Mouse (Mus musculus) embryonic fibroblast, embryonic 13.5 days (primary cell): Measurements from ENCODE around the gene Otulin.

Experiments used
- CTCF ChIP-seq: IDR thresholded peaks from 2 replicates; pipeline ENCODE4 v1.5.1; 2011; ENCODE audit warnings: mild to moderate bottlenecking, control low read depth, low read length, moderate library complexity, borderline replicate concordance; ENCODE audit not compliant: insufficient read depth
- POLR2A ChIP-seq: IDR thresholded peaks from 2 replicates; pipeline ENCODE4 v1.6.1; 2011; ENCODE audit warnings: low read depth, mild to moderate bottlenecking, control low read depth, low read length, moderate library complexity

DNA sequence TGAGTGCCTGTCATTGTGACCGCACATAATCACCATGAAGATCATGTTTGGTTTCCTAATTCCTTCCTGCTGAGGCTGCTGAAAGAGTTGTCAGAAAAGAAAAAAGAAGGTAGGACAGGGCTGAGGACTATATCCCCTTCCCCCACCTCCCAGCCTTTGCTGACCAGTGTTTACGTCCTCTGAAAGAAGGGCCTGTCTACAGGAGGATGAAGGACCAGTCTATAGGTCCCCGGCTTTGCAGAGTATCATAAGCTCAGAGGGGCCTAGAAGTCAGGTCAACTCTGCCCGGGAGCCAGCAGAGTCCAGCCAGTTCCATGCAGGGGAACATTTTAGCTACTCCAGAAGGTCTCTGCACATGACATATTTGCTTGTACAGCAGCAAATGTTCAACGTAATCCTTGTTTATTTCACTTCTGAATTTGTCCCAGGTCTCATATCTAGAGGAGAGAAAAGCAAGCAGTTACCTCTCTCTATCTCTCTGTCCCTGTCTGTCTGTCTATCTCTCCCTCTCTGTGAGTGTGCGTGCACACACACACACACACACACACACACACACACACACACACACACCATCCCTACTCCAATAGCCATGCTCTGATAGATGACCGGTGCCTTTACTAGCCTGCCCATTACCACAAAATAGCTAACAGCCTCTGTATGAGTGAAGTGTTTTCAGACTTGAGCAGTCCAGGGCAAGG, 133.0 kb downstream of the Otulin start:
- TF ChIP-seq CTCF (no peak), POLR2A (no peak)
